Mouse (Mus musculus): Measurements from ENCODE around the gene Ppard. TPM values are rescaled to one million over a fixed set of nuclear protein-coding genes. Genes with fewer than 3 reads are reported as not detected.
A peak's percentile ranks its signal among the peaks of the same experiment; 100 is the strongest.
"Not testable (repeated sequence)": the region's sequence is repeated elsewhere in the genome, so short reads cannot be mapped to it uniquely, and the experiment has no call there.

Ppard gene
- 10 to 100 TPM; 34.3 to 37.6 TPM for total RNA-seq (2021)
- long read RNA-seq, experiment 1, partial matches to known transcripts, result 0 of 8 reads
- long read RNA-seq, experiment 1, other reads (novel, unspliced or antisense), result 7 of 8 reads
- long read RNA-seq, experiment 2, partial matches to known transcripts, result 0 of 3 reads
- long read RNA-seq, experiment 2, other reads (novel, unspliced or antisense), result 3 of 3 reads

- peak; percentile 98 to 100 for DNase-seq (ENCODE audit: low spot score in 2 of 2)
Measured at GRCm38 (mm10) chr17:28232475-28233060, at the start of gene Ppard. TSS of gene Ppard (plus strand) at chr17:28232700.

DNA sequence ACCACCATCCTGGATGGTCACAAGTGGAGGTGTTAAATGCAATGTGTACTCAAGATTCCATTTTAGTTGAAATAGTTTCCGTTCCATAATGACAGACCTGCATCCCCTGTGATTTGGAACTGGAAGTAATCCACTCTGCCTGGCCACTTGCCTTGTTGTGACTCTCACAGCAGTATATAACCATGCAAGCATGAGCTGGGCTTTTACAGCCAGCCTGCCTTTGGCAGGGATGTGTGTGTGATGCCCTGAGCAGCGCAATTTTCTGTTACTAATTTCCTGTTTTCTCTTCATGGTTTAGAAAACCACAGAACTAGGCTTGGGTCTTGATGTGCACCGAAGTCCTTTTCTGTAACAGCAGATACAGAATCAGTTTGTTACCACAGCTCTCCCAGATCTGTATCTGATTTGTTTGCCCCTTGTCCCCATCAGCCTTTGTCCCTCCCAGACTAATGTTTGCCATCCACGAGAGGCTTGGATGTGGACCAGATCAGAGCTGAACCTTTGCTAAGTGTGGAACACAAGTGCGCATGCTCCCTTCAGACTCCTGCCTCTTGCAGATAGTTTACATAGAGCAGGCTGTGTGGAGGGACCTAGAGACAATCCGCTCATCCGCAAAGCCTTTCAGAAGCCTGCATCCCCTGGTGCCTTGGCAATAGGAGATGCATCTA is 47.4 kb upstream of the Ppard start:
- no peak for DNase-seq (ENCODE audit: low spot score in 2 of 2)

- no peak for DNase-seq (ENCODE audit: low spot score in 2 of 2)
Measured at GRCm38 (mm10) chr17:28188313-28188712, 44.2 kb upstream of the Ppard start.

DNA sequence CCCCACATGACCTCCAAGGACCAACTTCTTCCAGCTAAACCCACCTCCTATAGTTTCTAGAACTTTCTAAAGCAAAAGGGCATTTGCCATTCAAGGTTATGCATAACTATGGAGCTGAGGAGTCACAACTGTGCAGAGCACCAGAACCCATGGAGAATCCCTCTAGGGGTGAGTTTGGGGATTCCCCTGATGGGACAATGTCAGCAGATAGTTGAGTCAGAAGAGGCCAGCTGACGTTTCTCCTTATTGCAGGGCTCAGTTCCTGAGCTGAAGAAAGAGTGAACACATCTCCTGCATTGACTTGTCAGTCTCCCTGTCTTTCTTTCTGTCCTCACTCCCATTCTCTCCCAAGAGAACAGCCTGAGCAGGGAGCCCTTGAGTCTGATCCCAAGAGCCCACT is 39.7 kb upstream of the Ppard start:
- no peak for DNase-seq (ENCODE audit: low spot score in 2 of 2)

DNA sequence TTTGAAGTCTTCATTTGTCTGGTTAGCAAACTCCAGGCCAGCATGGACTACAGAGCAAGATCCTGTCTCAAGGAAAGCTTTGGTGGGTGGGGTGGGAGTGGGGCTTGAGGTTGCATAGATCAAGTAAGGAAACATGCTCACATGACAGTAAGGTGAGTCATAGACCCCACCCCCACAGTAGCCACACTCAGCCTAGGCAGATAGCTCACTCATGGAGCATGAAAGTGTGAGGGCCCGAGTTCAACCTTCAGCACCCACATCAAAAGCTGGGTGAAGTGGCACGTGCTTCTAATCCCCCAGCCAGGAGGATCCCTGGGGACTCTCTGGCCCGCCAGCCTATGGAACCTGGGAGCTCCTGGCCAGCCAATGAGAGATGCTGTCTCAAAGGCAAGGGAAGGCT is 38.9 kb upstream of the Ppard start:
- DNase-seq (ENCODE audit: low spot score in 2 of 2), result no peak

GRCm38 (mm10) chr17:28195033-28195432 is 37.5 kb upstream of the Ppard start:
- DNase-seq (ENCODE audit: low spot score in 2 of 2), result no peak

DNA sequence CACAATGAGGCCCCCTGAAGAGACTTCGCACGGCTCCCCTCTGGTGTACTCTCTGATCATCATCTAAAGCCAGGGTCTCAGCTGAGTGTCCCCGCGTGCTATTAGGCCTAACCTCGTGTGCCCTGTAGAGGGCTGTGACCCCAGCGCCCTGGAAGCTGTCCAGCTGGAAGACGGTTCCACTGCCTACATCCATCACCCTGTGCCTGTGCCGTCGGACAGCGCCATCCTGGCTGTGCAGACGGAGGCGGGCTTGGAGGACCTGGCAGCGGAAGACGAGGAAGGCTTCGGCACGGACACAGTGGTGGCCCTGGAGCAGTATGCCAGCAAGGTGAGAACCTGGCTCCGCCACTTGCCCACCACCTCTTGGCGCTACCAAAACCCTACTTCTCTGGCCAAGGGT is 34.9 kb upstream of the Ppard start:
- no peak for DNase-seq (ENCODE audit: low spot score in 2 of 2)

DNA sequence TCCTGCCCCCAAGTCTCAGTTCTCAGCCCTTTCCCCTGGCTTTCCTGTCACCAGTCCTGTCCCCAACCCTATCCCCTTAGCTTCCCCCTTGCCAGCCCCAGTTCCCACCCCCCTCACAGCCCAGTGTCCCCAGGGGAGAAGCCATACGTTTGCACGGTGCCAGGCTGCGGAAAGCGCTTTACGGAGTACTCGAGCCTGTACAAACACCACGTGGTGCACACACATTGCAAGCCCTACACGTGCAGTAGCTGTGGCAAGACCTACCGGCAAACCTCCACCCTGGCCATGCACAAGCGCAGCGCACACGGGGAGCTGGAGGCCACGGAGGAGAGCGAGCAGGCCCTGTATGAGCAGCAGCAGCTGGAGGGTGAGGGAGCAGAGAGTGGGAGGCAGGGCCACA is 30.5 kb upstream of the Ppard start:
- no peak for DNase-seq (ENCODE audit: low spot score in 2 of 2)

- DNase-seq (ENCODE audit: low spot score in 2 of 2), result peak in 1 of 2 experiments; percentile 49
Measured at GRCm38 (mm10) chr17:28204052-28204720, 28.3 kb upstream of the Ppard start.

- no peak for DNase-seq (ENCODE audit: low spot score in 2 of 2)
Measured at GRCm38 (mm10) chr17:28205443-28205842, 27.1 kb upstream of the Ppard start.

- DNase-seq (ENCODE audit: low spot score in 2 of 2), result no peak
Measured at GRCm38 (mm10) chr17:28207092-28207491, 25.4 kb upstream of the Ppard start.

DNA sequence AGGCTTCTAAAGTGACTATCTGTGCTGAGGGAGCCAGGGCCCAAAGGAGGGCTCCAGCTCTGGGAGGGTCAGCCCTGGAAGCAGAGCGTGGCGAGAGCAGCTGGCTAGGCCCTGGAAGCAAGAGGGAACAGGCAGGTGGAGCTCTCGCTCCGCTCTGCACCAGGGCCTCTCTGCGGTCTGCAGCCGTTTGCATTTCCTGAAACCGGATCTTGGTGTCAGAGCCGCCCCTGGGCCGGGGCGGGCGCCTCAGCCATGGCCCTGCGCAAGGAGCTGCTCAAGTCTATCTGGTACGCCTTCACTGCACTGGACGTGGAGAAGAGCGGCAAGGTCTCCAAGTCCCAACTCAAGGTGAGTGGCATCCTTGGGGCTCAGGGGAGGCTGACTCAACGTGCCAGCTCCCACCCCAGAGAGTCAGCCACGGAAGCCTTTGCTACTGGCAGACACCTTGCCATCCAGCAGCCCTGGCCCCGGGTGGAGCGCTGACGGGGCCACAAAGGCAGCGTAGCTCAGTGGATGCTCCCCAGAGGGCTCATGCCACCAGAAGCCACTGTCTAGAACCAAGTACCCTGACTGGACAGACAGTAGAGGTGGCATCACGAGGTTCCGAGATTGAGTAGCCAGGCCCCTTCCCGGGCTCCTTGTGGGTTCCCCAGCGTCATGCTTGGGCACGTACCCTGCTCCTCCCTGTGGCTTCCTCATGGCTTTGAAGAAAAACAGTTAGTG is 24.7 kb upstream of the Ppard start, which contains the start of gene Def6:
Gene Def6 (plus strand): TSS at position 188 of the 723 bp plus-strand sequence.
- peak; percentile 65 to 84 for DNase-seq (ENCODE audit: low spot score in 2 of 2)

- DNase-seq (ENCODE audit: low spot score in 2 of 2), result no peak
Measured at GRCm38 (mm10) chr17:28208314-28208612, 24.2 kb upstream of the Ppard start.

GRCm38 (mm10) chr17:28209457-28210110 is 22.9 kb upstream of the Ppard start:
- no peak for DNase-seq (ENCODE audit: low spot score in 2 of 2)

DNA sequence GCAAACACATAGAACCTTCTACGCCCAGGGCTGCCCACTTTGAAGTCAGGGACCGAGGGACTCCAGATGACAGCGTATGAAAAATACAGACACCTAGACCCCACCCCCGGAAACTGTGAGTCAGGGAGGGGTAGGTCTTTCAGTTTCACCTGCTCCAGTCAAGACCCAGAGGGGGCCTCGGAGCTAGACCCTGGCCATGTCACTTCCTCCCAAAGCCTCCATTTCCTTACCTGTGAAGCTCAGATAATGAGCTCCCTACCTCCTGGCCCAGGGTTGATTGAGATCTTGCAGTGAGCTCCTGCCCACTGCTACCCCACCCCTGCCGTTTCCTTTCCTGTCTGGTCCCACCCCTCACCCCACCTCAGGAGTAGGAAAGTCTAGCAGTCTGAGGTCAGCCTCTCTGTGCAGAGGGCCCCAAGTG is 20.6 kb upstream of the Ppard start:
- no peak for DNase-seq (ENCODE audit: low spot score in 2 of 2)

DNA sequence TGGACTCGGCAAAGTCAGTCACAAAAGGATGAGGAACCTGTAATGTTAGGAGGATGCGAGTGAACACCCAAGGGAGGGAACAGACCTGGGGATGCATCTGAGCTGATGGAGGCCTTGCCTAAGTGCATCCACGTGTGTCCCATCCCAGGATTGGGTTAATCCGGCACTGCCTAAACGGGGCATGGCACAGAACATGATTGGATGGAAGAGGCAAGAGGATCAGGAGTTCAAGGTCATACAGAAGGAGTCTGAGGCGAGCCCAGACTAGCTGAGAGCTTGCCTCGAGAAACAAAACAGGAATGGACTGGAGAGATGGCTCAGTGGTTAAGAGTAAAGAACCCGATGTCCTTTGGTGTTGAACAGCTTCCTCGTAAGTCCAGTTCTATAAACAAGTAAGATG is 20.1 kb upstream of the Ppard start:
- no peak for DNase-seq (ENCODE audit: low spot score in 2 of 2)

- no peak for DNase-seq (ENCODE audit: low spot score in 2 of 2)
Measured at GRCm38 (mm10) chr17:28213236-28213635, 19.3 kb upstream of the Ppard start.

- no peak for DNase-seq (ENCODE audit: low spot score in 2 of 2)
Measured at GRCm38 (mm10) chr17:28216791-28217190, 15.7 kb upstream of the Ppard start.

DNA sequence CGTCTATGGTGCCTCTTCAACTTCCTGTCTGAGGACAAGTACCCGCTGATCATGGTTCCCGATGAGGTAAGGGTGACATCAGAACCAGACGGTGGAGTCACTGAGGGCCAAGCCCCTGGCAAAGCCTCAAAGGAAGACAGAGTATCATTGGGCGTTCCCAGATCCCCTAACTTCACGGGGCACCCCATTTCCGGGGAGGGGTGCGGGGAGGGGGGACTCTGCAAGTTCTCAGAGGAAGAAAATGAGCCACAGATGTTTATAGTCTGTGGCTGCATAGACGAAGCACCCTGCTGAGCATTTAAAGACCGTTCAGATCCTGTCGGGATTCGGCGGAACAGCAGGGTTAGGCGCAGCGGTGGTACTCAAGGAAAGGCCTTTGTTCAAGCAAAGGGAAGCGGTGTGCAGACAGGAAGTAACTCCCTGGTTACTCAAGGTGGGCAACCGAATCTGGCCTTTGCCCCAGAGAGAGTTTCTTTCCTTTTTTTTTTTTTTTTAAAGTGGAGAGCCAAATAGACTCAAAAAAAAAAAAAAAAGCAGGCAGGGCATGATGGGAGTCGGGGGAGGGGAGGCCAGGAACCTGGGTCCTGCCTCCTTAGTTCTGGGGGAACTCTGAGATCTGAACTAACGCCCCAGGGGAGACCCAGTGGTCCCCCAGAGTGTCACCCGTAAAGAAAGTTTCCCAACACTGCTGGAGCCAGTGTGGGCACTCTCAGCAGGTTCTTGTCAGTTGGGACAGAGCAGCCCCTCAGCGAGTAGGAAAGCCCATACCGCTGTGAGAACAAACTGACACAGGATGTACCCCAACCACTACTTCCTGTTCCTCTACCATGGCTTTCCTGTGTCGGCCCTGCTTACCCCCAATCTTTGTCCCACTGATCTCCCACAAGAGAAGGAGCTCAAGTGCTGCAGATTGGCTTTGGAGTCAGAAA is 14.5 kb upstream of the Ppard start:
- no peak for DNase-seq (ENCODE audit: low spot score in 2 of 2)

DNA sequence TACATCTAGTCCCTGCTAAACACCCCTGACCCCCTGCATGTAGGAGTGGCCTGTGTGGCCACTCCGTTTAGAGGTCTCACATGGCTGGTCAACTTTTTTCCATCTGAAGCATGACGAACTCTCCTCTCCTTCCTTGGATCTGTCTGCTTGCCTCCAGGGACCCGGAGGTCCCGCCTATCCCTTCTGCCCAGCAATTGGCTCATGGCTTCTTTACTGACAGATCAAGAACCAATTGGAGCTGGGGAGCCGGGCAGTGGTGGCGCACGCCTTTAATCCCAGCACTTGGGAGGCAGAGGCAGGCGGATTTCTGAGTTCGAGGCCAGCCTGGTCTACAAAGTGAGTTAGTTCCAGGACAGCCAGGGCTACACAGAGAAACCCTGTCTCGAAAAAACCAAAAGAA is 10.0 kb upstream of the Ppard start:
- DNase-seq (ENCODE audit: low spot score in 2 of 2), result not testable (repeated sequence)

Measured in gastrocnemius, postnatal 4 days (tissue).